Mouse (Mus musculus): ENCODE results near the gene Mfsd4a.

DNA sequence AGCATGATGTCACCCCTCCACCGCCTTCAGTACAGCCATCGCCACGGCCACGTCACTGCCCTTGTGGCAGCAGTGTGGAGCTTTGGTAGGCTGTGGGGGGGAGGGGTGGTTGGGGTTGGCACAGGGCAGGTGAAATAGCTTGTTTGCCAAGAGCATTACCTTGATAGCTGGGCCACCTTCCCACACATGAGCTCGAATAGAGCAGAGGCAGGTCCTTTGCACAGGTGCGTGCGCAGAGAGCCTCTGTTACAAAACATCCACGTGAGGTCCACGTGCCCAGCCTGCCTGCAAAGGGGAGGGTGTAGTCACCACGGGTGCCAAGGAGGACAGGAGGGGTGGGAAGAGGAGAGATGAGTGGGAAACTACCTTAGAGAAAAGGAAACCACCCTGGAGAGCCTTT lies 7.7 kb upstream of the Mfsd4a start:
- TF ChIP-seq CTCF (conservative IDR thresholded peaks at IDR 0.05; ENCODE audit: low read length) (no peak), NANOG (IDR thresholded peaks at IDR 0.05; ENCODE audit: borderline replicate concordance, low read length) (no peak)

Measured in E14TG2a.4 (cell line).